Mouse (Mus musculus) erythroblast, adult 5-6 weeks (primary cell): Measurements from ENCODE around the gene Adat1. TPM values are rescaled to one million over a fixed set of nuclear protein-coding genes. Genes with fewer than 3 reads are reported as not detected.

Experiments
- ATAC-seq: replicated peaks from 2 replicates; pipeline ENCODE4 v1.8.0; 2016; ENCODE audit warnings: moderate number of reproducible peaks, mild to moderate bottlenecking, moderate TSS enrichment, inconsistent platforms; ENCODE audit not compliant: poor library complexity, low FRiP score, severe bottlenecking
- total RNA-seq, 2 experiments: library from RNA; stranded (forward) in 1 of 2; stranded (reverse) in 1 of 2; fragments of 150-400 nt in 1 of 2; fragments of 200-764, 138-1000 nt in 1 of 2; gene quantifications; 2 replicates each; pipeline versions ENCODE4 v1.2.3 to v1.2.4; 2015 to 2017; ENCODE audit warnings: low replicate concordance in 2 of 2

Gene Adat1
- total RNA-seq, 2 experiments from 2014 or later: 0.77 to 1.4 TPM

DNA sequence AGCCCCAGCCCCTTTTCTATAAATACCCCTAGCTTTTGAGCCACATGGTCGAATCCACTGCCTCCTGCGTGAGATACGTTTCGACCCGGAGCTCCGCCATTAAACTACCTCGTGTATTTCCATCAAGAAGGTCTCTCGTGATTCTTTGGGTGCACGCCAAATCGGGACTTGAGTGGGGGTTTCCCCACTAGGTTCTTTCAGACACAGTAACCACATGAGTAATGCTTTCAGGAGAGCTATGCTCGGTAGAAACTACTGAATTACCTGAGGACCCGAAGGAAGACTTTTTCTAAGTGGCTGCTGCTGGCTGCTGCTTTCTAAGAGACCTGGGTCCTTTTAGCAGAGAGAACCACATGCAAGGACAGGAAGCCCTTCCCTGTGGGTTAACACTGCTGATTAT is 18.0 kb downstream of the Adat1 start:
- no peak for ATAC-seq

DNA sequence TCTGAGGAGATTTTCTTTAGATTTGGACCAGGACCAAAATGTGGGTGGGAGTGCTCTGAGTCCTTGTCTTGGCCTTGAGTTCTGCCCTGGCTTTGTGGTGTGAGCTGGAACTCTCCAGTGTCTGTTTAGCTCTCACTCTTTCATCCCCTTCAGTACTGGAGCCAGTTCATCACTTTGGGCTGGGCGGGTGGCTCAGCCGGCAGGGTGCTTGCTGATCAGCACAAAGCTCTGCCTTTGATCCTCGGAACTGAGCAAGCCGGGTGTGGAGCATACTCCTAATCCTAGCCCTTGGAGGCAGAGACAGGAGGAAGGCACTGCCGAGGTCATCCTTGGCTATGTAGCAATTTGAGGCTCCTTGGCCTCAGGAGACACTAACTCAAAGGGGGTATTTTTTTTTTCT is 23.1 kb downstream of the Adat1 start:
- no peak for ATAC-seq

DNA sequence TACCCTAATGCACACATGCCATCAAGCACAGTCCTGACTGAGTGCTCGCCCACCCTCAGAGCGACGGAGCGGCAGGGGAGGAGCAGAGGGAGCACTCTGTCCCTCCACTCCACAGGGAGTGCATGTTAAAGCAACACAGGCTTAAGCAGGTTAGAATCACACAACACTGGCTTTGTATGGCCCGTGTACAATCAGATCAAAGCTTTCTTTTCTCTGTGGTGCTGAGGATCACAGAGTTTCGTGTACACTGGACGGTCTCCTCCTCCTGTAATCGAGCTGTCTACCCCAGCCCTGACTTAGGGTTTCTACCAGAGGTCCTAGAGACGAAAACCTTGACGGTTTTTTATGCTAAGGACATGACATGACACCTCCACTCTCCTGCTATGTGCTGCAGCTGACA is 23.6 kb downstream of the Adat1 start:
- ATAC-seq: no peak

DNA sequence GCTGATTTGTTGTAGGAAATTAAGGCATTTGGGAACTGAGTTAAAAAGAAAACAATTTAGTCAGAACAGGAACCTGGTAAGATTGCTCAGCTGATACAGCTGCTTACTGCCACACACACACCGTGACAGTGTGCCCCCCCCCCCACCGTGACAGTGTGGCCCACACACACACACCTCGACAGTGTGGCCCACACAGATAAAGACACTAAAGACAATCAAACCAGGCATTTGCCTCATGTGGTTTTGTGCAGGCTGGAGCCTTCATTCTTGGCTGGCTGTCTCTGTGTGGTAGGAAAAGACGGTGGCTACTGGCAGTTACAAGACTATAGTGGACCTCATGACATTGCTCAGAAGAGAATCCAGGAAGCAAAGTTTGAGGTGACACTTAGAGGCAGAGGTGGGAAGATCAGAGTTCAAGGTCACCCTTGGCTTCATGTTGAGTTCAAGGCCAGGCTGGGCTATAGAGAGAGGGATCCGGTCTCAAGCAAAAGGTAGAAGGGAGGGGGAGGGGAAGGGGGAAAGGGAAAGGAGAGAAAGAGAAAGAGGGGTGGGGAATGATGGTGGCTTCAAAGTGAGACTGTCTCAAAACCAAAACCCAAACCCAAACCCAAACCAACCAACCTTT is 24.7 kb downstream of the Adat1 start:
- ATAC-seq: no peak

DNA sequence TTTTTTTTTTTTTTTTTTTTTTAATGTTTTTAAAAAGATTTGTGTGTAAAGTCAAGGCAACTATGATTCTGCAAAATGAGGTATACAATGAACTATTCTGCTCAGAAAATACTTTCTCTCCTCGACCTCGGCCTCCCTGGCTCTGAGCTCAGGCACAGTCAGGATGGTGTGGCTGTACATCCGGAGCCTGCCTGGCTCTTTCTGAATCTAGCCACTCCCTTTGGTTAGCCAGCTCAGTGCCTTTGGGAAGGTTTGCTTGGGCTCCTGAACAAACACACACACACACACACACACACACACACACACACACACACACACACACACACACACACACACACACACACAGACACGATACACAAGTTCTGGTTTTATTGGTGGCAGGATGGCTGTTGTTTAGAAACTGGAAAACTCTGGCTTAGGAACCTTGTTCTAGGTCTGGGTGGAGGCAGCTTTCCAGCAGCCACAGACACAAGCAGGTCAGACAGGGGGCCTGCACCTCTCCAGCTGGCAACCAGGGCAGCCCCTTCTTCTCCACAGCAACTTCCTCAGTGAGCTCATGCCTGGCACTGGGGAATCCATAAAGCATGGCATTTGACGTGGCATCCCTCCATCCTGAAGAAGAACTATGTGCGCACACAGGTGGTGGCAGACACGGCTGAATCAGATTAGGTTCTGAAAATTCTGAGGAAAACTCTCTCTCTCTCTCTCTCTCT is 27.1 kb downstream of the Adat1 start:
- ATAC-seq: no peak

DNA sequence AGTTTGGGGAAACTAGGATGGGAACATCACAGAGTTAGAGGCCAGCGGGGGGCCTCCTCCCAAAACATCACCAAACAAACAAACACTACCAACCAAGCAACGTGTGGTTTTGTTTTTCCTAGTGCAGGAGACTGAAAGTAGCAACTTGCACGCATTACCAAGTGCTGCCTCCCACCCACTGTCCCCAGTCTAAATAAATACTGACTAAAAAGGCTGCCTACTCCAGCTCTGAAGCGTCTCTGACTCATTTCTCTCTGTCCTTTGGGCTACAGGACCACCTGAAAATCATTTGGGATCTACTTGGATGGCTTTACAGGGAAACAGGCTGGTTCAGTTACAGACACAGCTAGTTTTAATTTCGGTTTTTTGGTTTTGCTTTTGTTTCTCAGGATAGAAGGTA is 27.8 kb downstream of the Adat1 start:
- ATAC-seq: no peak

DNA sequence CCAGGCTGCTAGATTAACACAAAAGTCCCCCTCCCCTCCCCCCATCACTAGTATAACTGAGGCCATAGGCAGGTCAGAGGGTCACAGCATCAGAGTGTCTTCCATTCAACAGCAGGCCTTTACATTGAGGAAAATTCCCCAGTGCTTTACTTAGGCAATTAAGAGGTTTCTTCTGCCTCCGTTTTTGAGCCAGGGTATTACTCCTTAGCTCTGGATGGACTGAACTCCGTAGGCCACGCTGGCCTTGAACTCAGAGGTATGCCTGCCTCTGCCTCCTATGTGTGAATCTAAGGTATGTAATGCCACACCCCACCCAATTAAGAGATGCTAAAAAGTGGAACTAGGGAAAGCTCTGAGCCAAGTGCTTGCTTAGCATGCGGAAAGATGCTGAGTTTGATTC is 28.6 kb downstream of the Adat1 start:
- no peak for ATAC-seq

DNA sequence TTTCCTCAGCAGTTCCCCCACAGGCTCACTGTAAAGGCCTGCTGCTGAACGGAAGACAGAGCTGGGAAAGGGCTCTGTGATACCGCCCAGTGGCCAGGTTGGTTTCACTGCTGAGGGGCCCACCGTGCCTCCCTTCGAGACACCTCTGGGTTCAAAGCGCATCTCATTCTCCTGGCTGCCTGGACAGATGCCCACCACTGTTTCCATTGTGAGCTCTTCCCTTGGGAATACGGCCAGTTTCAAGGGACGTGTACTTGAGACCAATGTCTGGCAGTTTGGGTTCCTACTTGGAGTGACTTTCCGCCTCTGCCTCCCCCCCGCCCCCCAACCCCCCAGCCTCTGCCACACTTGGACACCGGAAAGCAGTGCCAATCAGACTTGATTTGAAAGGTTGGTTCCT is 29.0 kb downstream of the Adat1 start:
- no peak for ATAC-seq

DNA sequence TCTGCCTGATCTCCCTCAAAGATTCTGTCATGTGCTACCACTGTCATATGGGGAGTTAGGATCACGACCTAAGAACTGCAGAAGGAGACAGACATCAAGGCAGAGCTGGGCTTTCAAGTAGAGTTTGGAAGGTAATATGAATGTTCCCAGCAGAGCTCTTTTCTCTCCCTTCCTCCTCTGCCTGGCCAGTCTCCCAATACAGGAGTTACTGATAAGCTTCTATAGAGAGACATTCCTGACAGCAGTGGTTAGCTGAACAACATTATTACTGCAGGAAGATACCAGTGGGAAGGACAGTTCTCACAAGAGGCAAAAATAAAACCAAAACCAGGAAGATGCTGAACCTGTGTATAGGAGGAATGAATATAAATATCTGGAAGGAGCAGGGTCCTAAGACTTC is 29.5 kb downstream of the Adat1 start:
- no peak for ATAC-seq

DNA sequence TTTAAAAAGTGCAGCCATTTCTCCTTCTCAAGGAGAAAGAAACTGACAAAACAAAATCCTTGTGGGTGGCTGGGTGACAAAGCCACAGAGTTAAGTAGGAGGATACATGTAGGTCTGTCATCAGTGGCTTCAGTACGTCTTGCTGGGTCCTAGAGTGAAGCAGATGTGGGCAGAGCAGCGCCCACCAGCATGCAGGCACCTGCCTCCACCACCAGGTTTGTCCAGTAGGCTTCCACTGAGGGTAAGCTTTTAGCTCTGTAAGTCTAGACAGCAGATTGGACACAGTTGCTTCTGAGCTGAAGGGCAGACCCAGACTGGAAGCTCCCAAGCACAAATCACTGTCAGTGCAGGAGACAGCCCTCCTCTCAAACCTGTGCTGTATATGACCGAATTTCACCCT is 30.8 kb downstream of the Adat1 start:
- ATAC-seq: no peak

DNA sequence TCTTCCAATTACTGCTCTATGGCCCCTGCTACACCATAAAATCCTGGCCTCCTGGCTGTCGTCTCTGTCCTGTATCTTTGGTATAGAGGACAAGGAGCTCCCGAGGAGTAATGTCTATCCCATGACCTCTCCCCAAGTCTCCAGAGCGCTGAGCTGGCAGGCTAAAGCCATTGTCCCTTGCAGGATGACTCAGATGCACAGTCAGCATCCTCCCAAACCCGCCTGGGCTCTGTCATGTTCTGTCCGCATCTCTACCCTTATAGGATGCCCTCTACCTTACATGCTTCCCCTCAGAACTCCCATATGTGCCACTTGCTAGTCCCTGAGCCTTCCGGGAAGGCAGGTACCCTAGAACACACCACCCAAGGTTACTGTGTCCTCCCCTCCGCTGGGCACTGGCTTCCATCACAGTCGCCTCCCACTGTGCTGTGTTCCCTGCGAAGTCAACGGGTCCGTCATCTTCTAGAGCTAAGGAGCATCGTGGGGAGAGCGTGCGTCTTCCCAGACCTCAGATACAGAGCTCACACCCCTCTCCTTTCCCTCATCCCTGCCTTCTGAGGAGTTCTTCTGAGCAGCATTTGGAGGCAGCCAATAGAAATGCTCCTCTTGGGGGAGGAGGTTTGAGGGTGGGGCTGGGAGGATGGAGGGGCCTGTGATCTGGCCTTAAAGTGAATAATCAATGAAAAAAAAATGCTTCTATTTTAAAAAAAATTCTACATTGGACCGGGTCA is 31.3 kb downstream of the Adat1 start:
- ATAC-seq: no peak

DNA sequence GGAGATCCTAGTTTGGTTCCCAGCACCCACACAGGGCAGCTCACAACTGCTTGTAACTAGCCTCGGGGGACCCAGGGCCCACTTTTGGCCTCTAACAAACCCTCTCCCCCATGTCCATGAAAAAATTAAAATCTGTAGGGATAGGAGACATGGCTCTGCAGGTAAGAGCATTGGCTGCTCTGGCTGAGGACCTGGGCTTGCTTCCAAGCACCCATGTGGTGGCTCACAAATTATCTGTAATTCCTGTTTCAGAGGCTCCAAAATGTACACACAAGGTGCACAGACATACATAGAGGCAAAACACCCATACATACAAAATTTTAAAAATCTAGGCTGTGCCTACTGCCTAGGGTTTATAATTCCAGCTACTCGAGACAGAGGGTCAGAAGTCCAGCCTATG is 34.9 kb downstream of the Adat1 start:
- ATAC-seq: no peak

DNA sequence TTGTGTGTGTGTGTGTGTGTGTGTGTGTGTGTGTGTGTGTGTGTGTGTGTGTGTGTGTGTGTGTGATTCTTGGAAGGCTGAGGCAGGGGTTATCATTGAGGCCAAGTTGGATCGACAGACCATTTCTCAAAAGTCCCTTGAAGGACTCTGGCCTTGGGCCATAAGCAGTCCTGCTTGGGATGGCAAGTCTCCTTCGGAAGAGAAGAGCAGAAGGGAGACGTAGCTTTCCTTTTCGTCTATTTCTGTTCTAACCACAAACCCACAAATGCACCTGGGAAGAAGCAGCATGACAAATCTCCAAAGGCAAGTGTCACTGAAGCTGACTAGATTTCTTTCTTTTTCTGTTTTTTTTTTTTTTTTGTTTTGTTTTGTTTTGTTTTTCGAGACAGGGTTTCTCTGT is 36.2 kb downstream of the Adat1 start:
- ATAC-seq: no peak

DNA sequence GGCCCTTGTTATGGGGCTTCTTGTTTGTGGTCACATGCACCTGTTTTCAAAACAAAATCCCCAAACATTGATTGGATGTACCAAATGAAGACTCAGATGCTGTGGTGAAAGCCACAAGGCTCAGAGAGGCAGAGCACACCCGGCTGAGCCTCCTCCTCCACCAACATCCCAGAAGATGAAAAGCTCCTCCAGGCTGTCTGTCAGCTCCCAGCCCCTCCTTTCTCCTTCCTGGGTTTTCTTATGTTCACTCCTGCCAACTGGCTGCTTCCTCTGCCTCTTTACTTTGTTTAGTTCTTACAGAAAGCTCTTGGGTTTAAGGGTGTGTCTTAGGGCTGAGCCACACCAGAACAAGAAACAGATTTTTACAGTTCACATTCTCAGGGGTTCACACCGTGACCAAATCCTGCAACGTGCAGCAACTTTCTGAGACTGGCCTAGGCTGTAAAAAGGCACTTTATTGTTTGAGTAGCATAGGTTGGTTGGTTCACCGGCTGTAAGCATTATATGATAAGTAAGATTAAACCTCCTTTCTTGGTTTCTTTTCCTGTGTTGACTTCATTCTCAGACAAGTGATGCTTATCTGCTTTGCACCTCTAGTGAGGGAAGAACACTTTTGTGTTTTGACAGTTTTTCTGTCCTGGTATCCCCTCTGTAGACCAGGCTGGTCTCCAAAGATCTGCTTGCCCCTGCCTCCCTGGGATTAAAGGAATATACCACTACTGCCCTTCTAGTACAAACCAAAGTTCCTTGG is 37.1 kb downstream of the Adat1 start:
- no peak for ATAC-seq

DNA sequence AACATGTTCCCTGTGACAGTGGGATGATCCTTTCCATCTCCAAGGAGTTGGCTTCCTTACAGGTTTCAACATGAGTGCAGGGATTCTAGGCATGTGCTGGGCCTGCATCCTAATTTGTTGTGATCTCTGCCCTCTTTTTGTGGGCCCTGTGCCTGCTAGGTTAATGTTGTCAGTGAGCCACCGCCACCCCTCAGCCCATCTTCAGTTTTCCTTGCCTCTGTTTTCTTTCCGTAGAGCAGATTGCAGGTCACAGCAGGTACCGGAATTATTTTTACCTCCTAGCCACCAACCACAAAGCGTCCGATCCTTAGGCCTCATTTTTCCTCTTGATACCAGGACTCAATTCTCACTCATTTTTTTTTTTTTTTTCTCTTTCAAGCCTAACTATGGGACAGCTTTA is 40.2 kb downstream of the Adat1 start:
- ATAC-seq: no peak

DNA sequence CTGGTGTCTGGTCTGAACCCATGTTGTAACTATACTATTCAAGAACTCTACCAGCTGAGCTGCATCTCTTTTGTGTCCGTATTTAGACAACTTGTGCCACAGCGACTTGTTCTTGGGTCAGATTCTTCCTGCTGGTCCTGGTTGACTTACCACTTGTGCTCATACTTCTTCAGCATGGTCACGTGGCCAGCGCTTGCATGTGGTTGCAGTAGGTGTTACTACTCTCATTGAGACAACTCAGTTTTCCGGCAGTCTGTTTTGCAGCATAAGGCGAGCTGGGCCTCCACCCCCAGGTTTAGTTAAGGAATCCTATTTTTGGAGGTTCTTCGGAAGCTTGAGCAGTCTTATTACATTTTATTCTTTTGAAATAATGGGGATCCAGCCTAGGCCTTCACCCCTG is 40.8 kb downstream of the Adat1 start:
- ATAC-seq: no peak

DNA sequence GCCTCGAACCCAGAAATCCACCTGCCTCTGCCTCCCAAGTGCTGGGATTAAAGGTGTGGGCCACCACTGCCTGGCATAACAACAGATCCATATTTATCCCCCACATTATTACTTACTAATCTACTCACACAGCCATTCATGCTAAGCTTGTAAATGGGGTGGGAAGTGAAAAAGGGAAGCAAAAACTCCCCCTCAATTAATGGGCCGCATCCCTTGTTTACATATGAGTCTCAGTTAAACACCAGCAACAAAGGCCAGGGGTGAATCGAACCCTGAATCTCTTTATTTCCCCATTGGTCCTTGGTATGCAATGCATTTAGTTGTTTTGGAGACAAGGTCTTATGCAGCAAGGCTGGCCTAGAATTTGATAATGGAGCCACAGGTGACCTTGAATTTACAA is 41.3 kb downstream of the Adat1 start:
- ATAC-seq: no peak

DNA sequence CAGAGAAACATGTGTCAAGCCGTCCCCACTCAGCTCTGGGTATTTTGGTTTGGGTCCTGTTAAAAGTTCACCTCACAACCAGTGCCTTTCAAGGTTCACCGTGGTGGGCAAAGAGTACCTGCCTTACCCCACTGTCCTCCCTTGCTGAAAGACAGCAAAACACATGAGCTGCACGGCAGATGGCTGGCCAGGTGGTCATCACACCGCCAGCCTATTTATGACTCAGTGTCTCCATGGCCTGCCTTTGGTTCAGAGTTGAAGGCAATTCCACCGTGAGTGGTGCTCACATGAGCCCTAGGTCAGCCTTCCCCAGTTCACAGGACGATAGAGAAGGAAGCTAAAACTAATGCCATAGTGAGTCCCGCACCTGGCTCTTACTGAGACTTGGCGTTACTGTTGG is 44.1 kb downstream of the Adat1 start:
- ATAC-seq: no peak

DNA sequence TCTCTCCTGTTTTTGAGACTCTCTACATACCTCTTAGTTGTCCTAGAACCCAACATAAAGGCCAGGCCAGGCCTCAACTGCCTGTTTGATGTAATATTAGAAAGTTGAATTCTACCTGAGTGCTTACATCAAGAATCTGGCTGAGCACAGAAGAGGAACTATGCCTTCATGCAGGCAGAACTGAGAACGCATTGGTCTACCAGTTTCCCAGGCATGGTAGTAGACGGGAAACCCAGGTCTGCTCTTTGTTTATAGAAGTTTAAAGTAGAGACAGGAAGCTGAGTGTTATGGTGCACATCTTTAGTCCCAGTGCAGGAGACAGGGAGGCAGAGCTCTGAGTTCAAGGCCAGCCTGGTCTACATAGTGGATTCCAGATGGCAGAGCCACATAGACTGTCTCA is 45.0 kb downstream of the Adat1 start:
- ATAC-seq: no peak

DNA sequence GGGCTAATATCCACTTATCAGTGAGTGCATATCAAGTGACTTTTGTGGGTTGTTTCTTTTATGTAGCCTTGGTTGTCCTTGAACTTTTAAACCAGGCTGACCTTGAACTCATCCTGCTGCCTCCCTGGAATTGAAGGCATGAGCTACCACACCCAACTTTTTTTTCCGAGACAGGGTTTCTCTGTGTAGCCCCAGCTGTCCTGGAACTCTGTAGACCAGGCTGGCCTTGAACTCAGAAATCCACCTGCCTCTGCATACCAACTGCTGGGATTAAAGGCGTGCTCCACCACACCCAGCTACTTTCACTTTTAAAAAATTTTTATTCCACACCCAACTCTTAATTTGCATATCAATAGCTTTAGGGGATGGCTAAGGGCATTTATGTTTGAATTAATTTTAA is 48.6 kb downstream of the Adat1 start:
- no peak for ATAC-seq

DNA sequence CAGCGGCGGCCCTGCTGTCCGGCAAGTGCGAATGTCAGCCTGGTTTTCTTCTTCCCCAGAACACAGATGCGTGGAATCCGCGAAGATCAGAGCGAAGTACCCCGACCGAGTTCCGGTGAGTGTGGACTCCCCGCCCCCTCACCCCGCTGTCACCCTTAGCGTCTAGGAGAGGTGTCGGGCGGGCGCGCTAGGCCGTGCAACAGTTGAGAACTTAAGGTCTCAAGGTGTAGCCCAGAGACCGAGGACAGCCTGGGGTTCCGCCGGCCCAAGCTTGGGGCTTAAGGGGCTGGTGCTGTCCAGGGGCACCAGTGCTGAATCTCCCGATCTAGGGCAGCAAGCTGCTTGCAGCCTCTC is 51.0 kb downstream of the Adat1 start:
- peak; percentile 51 for ATAC-seq
